Mouse (Mus musculus) heart, postnatal 0 days (tissue): Measurements from ENCODE around the gene Eva1a.

Experiments used
- CTCF ChIP-seq: IDR thresholded peaks from 2 replicates; pipeline ENCODE4 v1.5.1; 2016; ENCODE audit warnings: antibody characterized with exemption, control low read depth, low read depth
- EP300 ChIP-seq: IDR thresholded peaks from 2 replicates; pipeline ENCODE4 v1.6.1; 2016; ENCODE audit warnings: antibody characterized with exemption, low read depth

GRCm38 (mm10) chr6:82051569-82051968 is 10.7 kb downstream of the Eva1a start:
- TF ChIP-seq CTCF, result no peak
- no peak for TF ChIP-seq EP300
